Mouse (Mus musculus): Measurements from ENCODE around the gene Gm49368. TPM values are rescaled to one million over a fixed set of nuclear protein-coding genes. Genes with fewer than 3 reads are reported as not detected.
"Not testable (repeated sequence)": the region's sequence is repeated elsewhere in the genome, so short reads cannot be mapped to it uniquely, and the experiment has no call there.

Gm49368 gene
- polyA plus RNA-seq, 1 experiment = 0.05 TPM

GRCm38 (mm10) chr7:128150970-128151369 lies 88.5 kb downstream of the Gm49368 start:
- TF ChIP-seq CTCF (IDR thresholded peaks at IDR 0.05; ENCODE audit: extremely low read depth, insufficient read length, insufficient replicate concordance, low read depth, low read length) = no peak
- no peak for TF ChIP-seq POLR2A (IDR thresholded peaks at IDR 0.05; ENCODE audit: low read depth, low read length)
- 25% methylated on average over 8 of the region's 8 CpGs for WGBS
- H3K27me3 ChIP-seq (ENCODE audit: control insufficient read depth, insufficient read depth, low read length) = no peaks in the 10 kb centered on the region

GRCm38 (mm10) chr7:128154076-128154475 lies 91.6 kb downstream of the Gm49368 start, which contains the start of gene Itgad:
Itgad (plus strand) TSS chr7:128154376.
- WGBS = 97% methylated on average over 21 of the region's 21 CpGs

More at GRCm38 (mm10) chr7:128150970-128151369, 88.5 kb downstream of the Gm49368 start:
- no peak overlapping the region for H3K4me3 ChIP-seq (ENCODE audit: low read depth, low read length)
- H3K4me1 ChIP-seq (ENCODE audit: control insufficient read depth, insufficient read depth, insufficient read length, low read length) = no peaks in the 10 kb centered on the region; the same call in 1 of the 2 replicates
- no peaks in the 10 kb centered on the region for H3K36me3 ChIP-seq (ENCODE audit: control insufficient read depth, insufficient read depth, low read length)
- no peak overlapping the region for H3K27ac ChIP-seq (ENCODE audit: insufficient read depth, low read depth, low read length)

GRCm38 (mm10) chr7:128154924-128155323 lies 92.4 kb downstream of the Gm49368 start:
- Histone ChIP-seq H3K4me3 (ENCODE audit: low read depth, low read length) (no peak overlapping the region), H3K27ac (ENCODE audit: insufficient read depth, low read depth, low read length) (no peak overlapping the region), H3K36me3 (ENCODE audit: control insufficient read depth, insufficient read depth, low read length) (no peaks in the 10 kb centered on the region), H3K27me3 (ENCODE audit: control insufficient read depth, insufficient read depth, low read length) (no peaks in the 10 kb centered on the region), H3K4me1 (ENCODE audit: control insufficient read depth, insufficient read depth, insufficient read length, low read length) (no peaks in the 10 kb centered on the region; the same call in 1 of the 2 replicates)
- WGBS = 34% methylated on average over 10 of the region's 10 CpGs
- no peak for TF ChIP-seq CTCF (IDR thresholded peaks at IDR 0.05; ENCODE audit: extremely low read depth, insufficient read length, insufficient replicate concordance, low read depth, low read length)

More at GRCm38 (mm10) chr7:128154076-128154475, 91.6 kb downstream of the Gm49368 start, which contains the start of gene Itgad:
- no peak for TF ChIP-seq POLR2A (IDR thresholded peaks at IDR 0.05; ENCODE audit: low read depth, low read length)
- no peak for TF ChIP-seq CTCF (IDR thresholded peaks at IDR 0.05; ENCODE audit: extremely low read depth, insufficient read length, insufficient replicate concordance, low read depth, low read length)
- Histone ChIP-seq H3K4me3 (ENCODE audit: low read depth, low read length) (no peak within 1 kb of the TSS), H3K27ac (ENCODE audit: insufficient read depth, low read depth, low read length) (no peak within 1 kb of the TSS), H3K36me3 (ENCODE audit: control insufficient read depth, insufficient read depth, low read length) (no peaks in the 10 kb centered on the region), H3K27me3 (ENCODE audit: control insufficient read depth, insufficient read depth, low read length) (no peaks in the 10 kb centered on the region), H3K4me1 (ENCODE audit: control insufficient read depth, insufficient read depth, insufficient read length, low read length) (no peaks in the 10 kb centered on the region; the same call in 1 of the 2 replicates)

- not testable (repeated sequence) for H3K36me3 ChIP-seq (ENCODE audit: control insufficient read depth, insufficient read depth, low read length); H3K27me3 ChIP-seq (ENCODE audit: control insufficient read depth, insufficient read depth, low read length); H3K27ac ChIP-seq (ENCODE audit: insufficient read depth, low read depth, low read length); H3K4me3 ChIP-seq (ENCODE audit: low read depth, low read length); H3K4me1 ChIP-seq (ENCODE audit: control insufficient read depth, insufficient read depth, insufficient read length, low read length)
- 43% methylated on average over 8 of the region's 8 CpGs for WGBS
Measured at GRCm38 (mm10) chr7:128158688-128159354, 96.3 kb downstream of the Gm49368 start.

GRCm38 (mm10) chr7:128164001-128164400 lies 101.5 kb downstream of the Gm49368 start:
- WGBS = 95% methylated on average over 4 of the region's 4 CpGs

GRCm38 (mm10) chr7:128166391-128166790 lies 103.9 kb downstream of the Gm49368 start:
- H3K4me1 ChIP-seq (ENCODE audit: control insufficient read depth, insufficient read depth, insufficient read length, low read length) = no peaks in the 10 kb centered on the region
- WGBS = 59% methylated on average over 7 of the region's 7 CpGs
- no peak overlapping the region for H3K27ac ChIP-seq (ENCODE audit: insufficient read depth, low read depth, low read length)
- TF ChIP-seq CTCF (IDR thresholded peaks at IDR 0.05; ENCODE audit: extremely low read depth, insufficient read length, insufficient replicate concordance, low read depth, low read length) (no peak), POLR2A (IDR thresholded peaks at IDR 0.05; ENCODE audit: low read depth, low read length) (no peak)
- no peak overlapping the region for H3K4me3 ChIP-seq (ENCODE audit: low read depth, low read length)
- H3K36me3 ChIP-seq (ENCODE audit: control insufficient read depth, insufficient read depth, low read length) = no peaks in the 10 kb centered on the region
- no peaks in the 10 kb centered on the region for H3K27me3 ChIP-seq (ENCODE audit: control insufficient read depth, insufficient read depth, low read length)

More at GRCm38 (mm10) chr7:128164001-128164400, 101.5 kb downstream of the Gm49368 start:
- Histone ChIP-seq H3K4me3 (ENCODE audit: low read depth, low read length) (no peak overlapping the region), H3K36me3 (ENCODE audit: control insufficient read depth, insufficient read depth, low read length) (no peaks in the 10 kb centered on the region), H3K27me3 (ENCODE audit: control insufficient read depth, insufficient read depth, low read length) (no peaks in the 10 kb centered on the region), H3K4me1 (ENCODE audit: control insufficient read depth, insufficient read depth, insufficient read length, low read length) (no peaks in the 10 kb centered on the region), H3K27ac (ENCODE audit: insufficient read depth, low read depth, low read length) (no peak overlapping the region)
- no peak for TF ChIP-seq POLR2A (IDR thresholded peaks at IDR 0.05; ENCODE audit: low read depth, low read length)
- no peak for TF ChIP-seq CTCF (IDR thresholded peaks at IDR 0.05; ENCODE audit: extremely low read depth, insufficient read length, insufficient replicate concordance, low read depth, low read length)

- Histone ChIP-seq H3K27me3 (ENCODE audit: control insufficient read depth, insufficient read depth, low read length) (no peaks in the 10 kb centered on the region), H3K27ac (ENCODE audit: insufficient read depth, low read depth, low read length) (no peak overlapping the region), H3K4me3 (ENCODE audit: low read depth, low read length) (no peak overlapping the region), H3K36me3 (ENCODE audit: control insufficient read depth, insufficient read depth, low read length) (no peaks in the 10 kb centered on the region), H3K4me1 (ENCODE audit: control insufficient read depth, insufficient read depth, insufficient read length, low read length) (peaks cover 5% of the 10 kb centered on the region; the same call in 1 of the 2 replicates)
- WGBS = 82% methylated on average over 3 of the region's 3 CpGs
- TF ChIP-seq CTCF (IDR thresholded peaks at IDR 0.05; ENCODE audit: extremely low read depth, insufficient read length, insufficient replicate concordance, low read depth, low read length) (no peak), POLR2A (IDR thresholded peaks at IDR 0.05; ENCODE audit: low read depth, low read length) (no peak)
Measured at GRCm38 (mm10) chr7:128169996-128170395, 107.5 kb downstream of the Gm49368 start.

Other genes starting within 250 kb of the Gm49368 start
- gene Stx4a, start 238.4 kb upstream of the Gm49368 start, polyA plus RNA-seq (2012; rRNA removed) = 27.3 and 68.2 TPM in 2 replicates
- 1.2 and 1.8 TPM in 2 replicates for gene Stx1b, start 238.1 kb upstream of the Gm49368 start, polyA plus RNA-seq (2012; rRNA removed)
- gene Zfp646, start 186.5 kb upstream of the Gm49368 start, polyA plus RNA-seq (2012; rRNA removed) = 8.0 and 13.6 TPM in 2 replicates
- gene Zfp668, start 185.9 kb upstream of the Gm49368 start, polyA plus RNA-seq (2012; rRNA removed) = 3.7 and 7.1 TPM in 2 replicates
- gene Prss53, start 171.7 kb upstream of the Gm49368 start, polyA plus RNA-seq (2012; rRNA removed) = 1.6 and 2.1 TPM in 2 replicates
- not detected in 2 replicates for gene Gm21974, start 167.2 kb upstream of the Gm49368 start, polyA plus RNA-seq (2012; rRNA removed)
- gene Vkorc1, start 167.1 kb upstream of the Gm49368 start, polyA plus RNA-seq (2012; rRNA removed) = 94.3 and 97.7 TPM in 2 replicates
- 54.4 and 68.3 TPM in 2 replicates for gene Bckdk, start 158.6 kb upstream of the Gm49368 start, polyA plus RNA-seq (2012; rRNA removed)
- 5.2 and 8.3 TPM in 2 replicates for gene Kat8, start 150.2 kb upstream of the Gm49368 start, polyA plus RNA-seq (2012; rRNA removed)
- 30.0 and 41.3 TPM in 2 replicates for gene Prss8, start 132.6 kb upstream of the Gm49368 start, polyA plus RNA-seq (2012; rRNA removed)
- gene Prss36, start 116.0 kb upstream of the Gm49368 start, polyA plus RNA-seq (2012; rRNA removed) = 2.6 and 3.3 TPM in 2 replicates
- 90.6 and 184 TPM in 2 replicates for gene Fus, start 95.2 kb upstream of the Gm49368 start, polyA plus RNA-seq (2012; rRNA removed)
- gene Pycard, start 68.8 kb upstream of the Gm49368 start, polyA plus RNA-seq (2012; rRNA removed) = 602 and 952 TPM in 2 replicates
- 7.4 and 8.8 TPM in 2 replicates for gene Trim72, start 58.7 kb upstream of the Gm49368 start, polyA plus RNA-seq (2012; rRNA removed)
- gene Itgam, start within 50 bp of the Gm49368 start, polyA plus RNA-seq (2012; rRNA removed) = 3.1 and 3.3 TPM in 2 replicates
- 4.6 and 5.8 TPM in 2 replicates for gene Itgax, start 66.9 kb downstream of the Gm49368 start, polyA plus RNA-seq (2012; rRNA removed)
- gene Itgad, start 91.7 kb downstream of the Gm49368 start, polyA plus RNA-seq (2012; rRNA removed) = 0.61 and 1.4 TPM in 2 replicates
- 0.53 and 1.1 TPM in 2 replicates for gene Cox6a2, start 143.7 kb downstream of the Gm49368 start, polyA plus RNA-seq (2012; rRNA removed)
- gene Armc5, start 174.7 kb downstream of the Gm49368 start, polyA plus RNA-seq (2012; rRNA removed) = 24.7 and 57.1 TPM in 2 replicates
- 0.60 and 0.71 TPM in 2 replicates for gene 9130023H24Rik, start 175.3 kb downstream of the Gm49368 start, polyA plus RNA-seq (2012; rRNA removed)
- 38.0 and 56.7 TPM in 2 replicates for gene Tgfb1i1, start 184.1 kb downstream of the Gm49368 start, polyA plus RNA-seq (2012; rRNA removed)
- not detected in 2 replicates for gene Slc5a2, start 203.0 kb downstream of the Gm49368 start, polyA plus RNA-seq (2012; rRNA removed)
- 47.4 and 52.7 TPM in 2 replicates for gene BC017158, start 235.5 kb downstream of the Gm49368 start, polyA plus RNA-seq (2012; rRNA removed)

Data from small intestine, adult 2 months (tissue).